Mouse (Mus musculus) layer of hippocampus, adult 9-11 months (tissue): ENCODE results near the gene Rarres1.

Experiments used
- DNase-seq: peaks from one replicate; pipeline ENCODE4 v3.0.0; 2022

The Rarres1 gene

GRCm38 (mm10) chr3:67515274-67515801, at the start of gene Rarres1:
Gene Rarres1 (minus strand): TSS chr3:67515523.
- no peak for DNase-seq

GRCm38 (mm10) chr3:67564731-67565357, 49.5 kb upstream of the Rarres1 start:
- DNase-seq = no peak

- DNase-seq = no peak
These were observed 42.5 kb upstream of the Rarres1 start for GRCm38 (mm10) chr3:67557718-67558354.

- no peak for DNase-seq
These were observed 41.9 kb upstream of the Rarres1 start for GRCm38 (mm10) chr3:67557200-67557651.

- no peak for DNase-seq
These were observed 39.9 kb upstream of the Rarres1 start for GRCm38 (mm10) chr3:67555211-67555610.

GRCm38 (mm10) chr3:67553927-67554448, 38.7 kb upstream of the Rarres1 start:
- DNase-seq = no peak

GRCm38 (mm10) chr3:67553281-67553680, 38.0 kb upstream of the Rarres1 start:
- no peak for DNase-seq

- DNase-seq = no peak
These were observed 35.9 kb upstream of the Rarres1 start for GRCm38 (mm10) chr3:67551193-67551592.

- DNase-seq = no peak
These were observed 28.3 kb upstream of the Rarres1 start for GRCm38 (mm10) chr3:67543630-67544029.

GRCm38 (mm10) chr3:67524768-67525167, 9.4 kb upstream of the Rarres1 start:
- DNase-seq = no peak

GRCm38 (mm10) chr3:67522709-67523108, 7.4 kb upstream of the Rarres1 start:
- DNase-seq = no peak

- DNase-seq = no peak
These were observed 5.3 kb upstream of the Rarres1 start for GRCm38 (mm10) chr3:67520568-67521143.

GRCm38 (mm10) chr3:67514801-67515273, 486 bp downstream of the Rarres1 start:
- no peak for DNase-seq

- DNase-seq = peak; percentile 79
These were observed 2.5 kb downstream of the Rarres1 start for GRCm38 (mm10) chr3:67512807-67513206.

GRCm38 (mm10) chr3:67508216-67508892, 7.0 kb downstream of the Rarres1 start:
- DNase-seq = no peak

- DNase-seq = no peak
These were observed 10.0 kb downstream of the Rarres1 start for GRCm38 (mm10) chr3:67505286-67505685.

- DNase-seq = no peak
These were observed 11.4 kb downstream of the Rarres1 start for GRCm38 (mm10) chr3:67503878-67504277.

- no peak for DNase-seq
These were observed 15.9 kb downstream of the Rarres1 start for GRCm38 (mm10) chr3:67499406-67499791.

GRCm38 (mm10) chr3:67498773-67499405, 16.4 kb downstream of the Rarres1 start:
- DNase-seq = no peak

- DNase-seq = no peak
These were observed 17.3 kb downstream of the Rarres1 start for GRCm38 (mm10) chr3:67497998-67498397.

- DNase-seq = no peak
These were observed 19.0 kb downstream of the Rarres1 start for GRCm38 (mm10) chr3:67496310-67496709.

GRCm38 (mm10) chr3:67493132-67493531, 22.2 kb downstream of the Rarres1 start:
- peak; percentile 34 for DNase-seq
